Mouse (Mus musculus): ENCODE measurements around the gene Ssxb8. TPM values are rescaled to one million over a fixed set of nuclear protein-coding genes. Genes with fewer than 3 reads are reported as not detected.
"Not testable (repeated sequence)": the region's sequence is repeated elsewhere in the genome, so short reads cannot be mapped to it uniquely, and the experiment has no call there.

Gene Ssxb8
- not detected in 2 replicates for polyA plus RNA-seq (2012; rRNA removed)

GRCm38 (mm10) chrX:8690744-8691143 lies at the start of gene Ssxb8:
Gene Ssxb8 (minus strand): TSS chrX:8690844.
- H3K4me3 ChIP-seq (ENCODE audit: insufficient read depth, low read length); H3K27ac ChIP-seq (ENCODE audit: insufficient read depth, low read length); H3K4me1 ChIP-seq (ENCODE audit: control insufficient read depth, insufficient read depth, low read length): not testable (repeated sequence)

GRCm38 (mm10) chrX:8732907-8733306 lies 42.3 kb upstream of the Ssxb8 start:
- Histone ChIP-seq H3K27ac (ENCODE audit: insufficient read depth, low read length) (no peak overlapping the region), H3K4me1 (ENCODE audit: control insufficient read depth, insufficient read depth, low read length) (no peaks in the 10 kb centered on the region), H3K4me3 (ENCODE audit: insufficient read depth, low read length) (no peak overlapping the region)
- TF ChIP-seq CTCF (IDR thresholded peaks at IDR 0.05; ENCODE audit: extremely low read depth, insufficient read depth, low read length) (peak; percentile 25; the same call in 1 of the 2 replicates), POLR2A (IDR thresholded peaks at IDR 0.05; ENCODE audit: extremely low read depth, insufficient read depth, low read length) (no peak)

- no peak for TF ChIP-seq CTCF (IDR thresholded peaks at IDR 0.05; ENCODE audit: extremely low read depth, insufficient read depth, low read length)
- TF ChIP-seq POLR2A (IDR thresholded peaks at IDR 0.05; ENCODE audit: extremely low read depth, insufficient read depth, low read length), result no peak
- Histone ChIP-seq H3K4me1 (ENCODE audit: control insufficient read depth, insufficient read depth, low read length) (no peaks in the 10 kb centered on the region), H3K4me3 (ENCODE audit: insufficient read depth, low read length) (no peak overlapping the region), H3K27ac (ENCODE audit: insufficient read depth, low read length) (no peak overlapping the region)
Observed at GRCm38 (mm10) chrX:8663085-8663484, 27.6 kb downstream of the Ssxb8 start.

Other genes starting within 250 kb of the Ssxb8 start
- gene Ssxb2, start 229.1 kb downstream of the Ssxb8 start, polyA plus RNA-seq (2012; rRNA removed), result not detected in 2 replicates
- gene Gm14459, start 165.9 kb downstream of the Ssxb8 start, polyA plus RNA-seq (2012; rRNA removed), result not detected in 2 replicates
- gene Ssxb6, start 142.6 kb downstream of the Ssxb8 start, polyA plus RNA-seq (2012; rRNA removed), result not detected in 2 replicates
- gene Ssxb3, start 99.0 kb downstream of the Ssxb8 start, polyA plus RNA-seq (2012; rRNA removed), result not detected in 2 replicates
- gene Ssx9, start 57.6 kb upstream of the Ssxb8 start, polyA plus RNA-seq (2012; rRNA removed), result not detected in 2 replicates
- gene Ssxb5, start 112.8 kb upstream of the Ssxb8 start, polyA plus RNA-seq (2012; rRNA removed), result not detected in 2 replicates
- gene Gm6592, start 153.2 kb upstream of the Ssxb8 start, polyA plus RNA-seq (2012; rRNA removed), result not detected in 2 replicates
- gene Gm5751, start 183.4 kb upstream of the Ssxb8 start, polyA plus RNA-seq (2012; rRNA removed), result 0.46 and 0.55 TPM in 2 replicates
- gene B630019K06Rik, start 201.5 kb upstream of the Ssxb8 start, polyA plus RNA-seq (2012; rRNA removed), result 22.3 and 24.0 TPM in 2 replicates

Data from cortical plate, adult 2 months (tissue).